Mouse (Mus musculus): ENCODE results near the gene Dock6. TPM values are rescaled to one million over a fixed set of nuclear protein-coding genes. Genes with fewer than 3 reads are reported as not detected.

Dock6 gene
- total and polyA plus RNA-seq, 3 experiments: 0.79 to 3.6 (median 3.3) TPM

GRCm38 (mm10) chr9:21819181-21819729, 33.2 kb downstream of the Dock6 start:
- DNase-seq (ENCODE audit: extremely low read depth): no peak
- Histone ChIP-seq H3K9ac (ENCODE audit: insufficient read depth, low read depth) (no peak overlapping the region), H3K27ac (ENCODE audit: insufficient read depth, low read depth) (no peak overlapping the region), H3K4me3 (replicated peaks in 1 of 3; ENCODE audit: low read depth in 2 of 3, low read length in 2 of 3, poor library complexity in 1 of 3) (no peak overlapping the region), H3K4me2 (ENCODE audit: insufficient read depth, low read depth, poor library complexity, severe bottlenecking) (no peak overlapping the region), H3K4me1 (ENCODE audit: control insufficient read depth in 1 of 2, insufficient read depth in 2 of 2) (peaks cover 3 to 6% of the 10 kb centered on the region in 2 experiments; a peak in 1 of 4 replicates), H3K79me2 (replicated peaks; ENCODE audit: control insufficient read depth, extremely low read depth, insufficient read depth, poor library complexity, severe bottlenecking) (no peaks in the 10 kb centered on the region), H3K36me3 (replicated peaks in 1 of 2; ENCODE audit: control insufficient read depth in 1 of 2, insufficient read depth in 1 of 2, low read length in 1 of 2) (peaks cover 2 to 17% of the 10 kb centered on the region in 2 experiments), H3K9me3 (replicated peaks; ENCODE audit: low read length) (no peaks in the 10 kb centered on the region), H3K27me3 (replicated peaks) (no peaks in the 10 kb centered on the region)
- in situ Hi-C loops (cut with MboI; ENCODE audit: low pct_ligation_motif_present, low pct_unique_long_range_greater_than_20kb, low sequenced_read_pairs): no loop called here
- TF ChIP-seq MXI1 (IDR thresholded peaks at IDR 0.05; ENCODE audit: low read depth, low read length): no peak
- no peak for TF ChIP-seq USF2 (conservative IDR thresholded peaks at IDR 0.05; ENCODE audit: low read depth, low read length)
- no peak for TF ChIP-seq JUN (IDR thresholded peaks at IDR 0.05; ENCODE audit: insufficient read depth, low read depth, low read length)
- TF ChIP-seq RAD21 (IDR thresholded peaks at IDR 0.05; ENCODE audit: low read depth, low read length): no peak
- no peak for TF ChIP-seq SMC3 (IDR thresholded peaks at IDR 0.05; ENCODE audit: low read depth, low read length)
- TF ChIP-seq E2F4 (IDR thresholded peaks at IDR 0.05; ENCODE audit: insufficient replicate concordance, low read depth, low read length): no peak
- TF ChIP-seq ETS1 (conservative IDR thresholded peaks at IDR 0.05; ENCODE audit: low read depth, low read length): no peak
- no peak for TF ChIP-seq BHLHE40 (IDR thresholded peaks at IDR 0.05; ENCODE audit: low read depth, low read length)
- TF ChIP-seq MAX (IDR thresholded peaks at IDR 0.05; ENCODE audit: low read length): no peak
- no peak for TF ChIP-seq PAX5 (IDR thresholded peaks at IDR 0.05; ENCODE audit: low read length)
- TF ChIP-seq ZNF384 (IDR thresholded peaks at IDR 0.05; ENCODE audit: low read depth, low read length): no peak
- TF ChIP-seq ZMIZ1 (IDR thresholded peaks at IDR 0.05; ENCODE audit: low read depth, low read length): no peak
- no peak for TF ChIP-seq NELFE (IDR thresholded peaks at IDR 0.05; ENCODE audit: low read depth, low read length)
- TF ChIP-seq ZC3H11A (IDR thresholded peaks at IDR 0.05; ENCODE audit: low read depth, low read length): no peak
- TF ChIP-seq CTCF (conservative IDR thresholded peaks at IDR 0.05 in 1 of 2, IDR thresholded peaks at IDR 0.05 in 1 of 2; ENCODE audit: low read depth in 2 of 2, low read length in 2 of 2): no peak
- TF ChIP-seq ELF1 (IDR thresholded peaks at IDR 0.05; ENCODE audit: low read depth, low read length): no peak
- no peak for TF ChIP-seq KAT2A (IDR thresholded peaks at IDR 0.05; ENCODE audit: insufficient replicate concordance, low read length)
- TF ChIP-seq MAZ (IDR thresholded peaks at IDR 0.05; ENCODE audit: low read depth, low read length): no peak
- TF ChIP-seq GABPA (IDR thresholded peaks at IDR 0.05; ENCODE audit: insufficient replicate concordance, low read depth, low read length): no peak
- dilution Hi-C loops (cut with MboI; ENCODE audit: extremely low pct_ligation_motif_present, extremely low pct_unique_long_range_greater_than_20kb, low sequenced_read_pairs): no loop called here

- no peak overlapping the region for H3K9ac ChIP-seq (ENCODE audit: insufficient read depth, low read depth)
- no peak for DNase-seq (ENCODE audit: extremely low read depth)
- H3K9me3 ChIP-seq (replicated peaks; ENCODE audit: low read length): no peaks in the 10 kb centered on the region
- TF ChIP-seq RAD21 (IDR thresholded peaks at IDR 0.05; ENCODE audit: low read depth, low read length) (no peak), MAFK (IDR thresholded peaks at IDR 0.05; ENCODE audit: insufficient replicate concordance, low read length) (peak; percentile 73)
- H3K27me3 ChIP-seq (replicated peaks): no peaks in the 10 kb centered on the region
- no peaks in the 10 kb centered on the region for H3K79me2 ChIP-seq (replicated peaks; ENCODE audit: control insufficient read depth, extremely low read depth, insufficient read depth, poor library complexity, severe bottlenecking)
- in situ Hi-C loops (cut with MboI; ENCODE audit: low pct_ligation_motif_present, low pct_unique_long_range_greater_than_20kb, low sequenced_read_pairs) (no loop called here), dilution Hi-C loops (cut with MboI; ENCODE audit: extremely low pct_ligation_motif_present, extremely low pct_unique_long_range_greater_than_20kb, low sequenced_read_pairs) (no loop called here)
- peaks cover 3 to 6% of the 10 kb centered on the region in 2 experiments; a peak in 1 of 4 replicates for H3K4me1 ChIP-seq (ENCODE audit: control insufficient read depth in 1 of 2, insufficient read depth in 2 of 2)
- no peak overlapping the region for H3K4me3 ChIP-seq (replicated peaks in 1 of 3; ENCODE audit: low read depth in 2 of 3, low read length in 2 of 3, poor library complexity in 1 of 3)
- no peak overlapping the region for H3K4me2 ChIP-seq (ENCODE audit: insufficient read depth, low read depth, poor library complexity, severe bottlenecking)
- no peak overlapping the region for H3K27ac ChIP-seq (ENCODE audit: insufficient read depth, low read depth)
- H3K36me3 ChIP-seq (replicated peaks in 1 of 2; ENCODE audit: control insufficient read depth in 1 of 2, insufficient read depth in 1 of 2, low read length in 1 of 2): peaks cover 3 to 19% of the 10 kb centered on the region in 2 experiments
These were observed 33.9 kb downstream of the Dock6 start for GRCm38 (mm10) chr9:21818561-21818960.
